Mouse (Mus musculus) Patski (cell line): Measurements from ENCODE around the gene Srarp. TPM values are rescaled to one million over a fixed set of nuclear protein-coding genes. Genes with fewer than 3 reads are reported as not detected.

Experiments
- ATAC-seq: fragments of 100-300 bp; one replicate; pipeline ENCODE4 v1.8.0; 2021
- CTCF ChIA-PET: fragments of 350-600 bp; sonication (Branson Sonifier 250); formaldehyde crosslinking; loops from one replicate; lab custom pipeline; 2022; ENCODE audit warnings: inconsistent platforms; lab: Charles Lee
- POLR2A ChIA-PET: fragments of 350-600 bp; sonication (Branson Sonifier 250); formaldehyde crosslinking; loops from one replicate; lab custom pipeline; 2022; ENCODE audit warnings: antibody characterized with exemption, inconsistent platforms; lab: Charles Lee
- DNase-seq: peaks from one replicate; pipeline ENCODE4 v3.0.0-alpha.2; 2011; ENCODE audit warnings: low read depth, low spot score
- H3K27me3 ChIP-seq: fragments of 371-371 bp; one replicate; pipeline ENCODE4 v1.5.1; 2021
- CTCF ChIP-seq: fragments of 100-300 bp; IDR thresholded peaks from one replicate; pipeline ENCODE4 v1.5.1; 2021
- in situ Hi-C: fragments of 300-500 bp; cut with MboI; formaldehyde crosslinking; loops from 3 replicates; pipeline ENCODE4 v1.11.1; 2018; ENCODE audit warnings: low pct_unique_long_range_greater_than_20kb, mixed read lengths
- polyA plus RNA-seq: library from polyadenylated mRNA; unstranded; gene quantifications from one replicate; pipeline ENCODE4 v1.2.3, GENCODE M21; 2021

Srarp gene
- polyA plus RNA-seq, 1 experiment from 2014 or later, result 0.06 TPM

DNA sequence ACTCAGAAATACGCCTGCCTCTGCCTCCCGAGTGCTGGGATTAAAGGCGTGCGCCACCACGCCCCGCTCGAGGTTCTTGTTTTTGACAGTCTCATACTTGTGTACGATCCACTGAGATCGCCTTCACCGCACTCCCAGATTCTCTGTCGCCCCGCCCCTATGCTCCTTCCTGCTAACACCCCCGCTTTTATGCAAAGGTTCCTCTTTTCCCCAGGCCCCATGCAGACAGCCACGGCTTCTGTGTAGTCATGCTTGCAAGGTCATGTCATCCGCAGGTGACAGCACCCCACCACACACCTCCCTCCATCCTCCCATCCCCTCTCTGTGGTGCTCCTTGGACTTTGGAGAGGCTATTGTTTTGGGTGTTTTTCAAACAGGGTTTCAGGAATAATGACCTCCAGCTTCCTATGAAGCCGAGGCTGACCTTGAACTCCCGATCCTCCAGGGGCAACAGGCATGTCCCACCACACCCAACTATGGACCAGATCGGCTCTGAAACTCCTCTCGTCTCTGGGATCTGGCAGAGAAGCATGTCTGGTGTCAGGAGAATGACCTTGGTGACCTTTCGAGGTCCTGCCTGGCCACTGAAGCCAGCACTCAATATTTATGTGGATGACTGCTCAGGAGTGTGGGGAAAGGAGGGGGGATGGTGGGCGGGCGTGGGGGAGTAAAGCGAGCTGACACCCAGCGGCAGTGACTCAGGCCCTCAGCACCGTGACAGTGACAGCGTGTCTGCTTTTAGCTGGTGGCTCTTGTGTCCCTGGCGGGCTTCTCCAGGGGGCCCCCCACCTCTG, 16.3 kb downstream of the Srarp start:
- no peaks in the 10 kb centered on the region for H3K27me3 ChIP-seq
- no peak for TF ChIP-seq CTCF
- ChIA-PET CTCF (no interaction called here), POLR2A (no interaction called here)
- in situ Hi-C loops, result no loop called here
- DNase-seq (no peak), ATAC-seq (no peak)

- POLR2A ChIA-PET, result no interaction called here
- CTCF ChIA-PET, result interaction anchor here (0.8 to 1.3 kb wide), 2 partner anchors 9 to 14 kb away, joined by 3 to 4 read pairs; no protein-coding TSS in a partner anchor
- ATAC-seq (no peak), DNase-seq (no peak)
- in situ Hi-C loops, result no loop called here
- TF ChIP-seq CTCF, result no peak
- H3K27me3 ChIP-seq, result no peaks in the 10 kb centered on the region
Measured at GRCm38 (mm10) chr4:141415924-141416323, 20.0 kb downstream of the Srarp start, which contains the start of gene Clcnkb. Gene Clcnkb (minus strand): TSS chr4:141416014.

DNA sequence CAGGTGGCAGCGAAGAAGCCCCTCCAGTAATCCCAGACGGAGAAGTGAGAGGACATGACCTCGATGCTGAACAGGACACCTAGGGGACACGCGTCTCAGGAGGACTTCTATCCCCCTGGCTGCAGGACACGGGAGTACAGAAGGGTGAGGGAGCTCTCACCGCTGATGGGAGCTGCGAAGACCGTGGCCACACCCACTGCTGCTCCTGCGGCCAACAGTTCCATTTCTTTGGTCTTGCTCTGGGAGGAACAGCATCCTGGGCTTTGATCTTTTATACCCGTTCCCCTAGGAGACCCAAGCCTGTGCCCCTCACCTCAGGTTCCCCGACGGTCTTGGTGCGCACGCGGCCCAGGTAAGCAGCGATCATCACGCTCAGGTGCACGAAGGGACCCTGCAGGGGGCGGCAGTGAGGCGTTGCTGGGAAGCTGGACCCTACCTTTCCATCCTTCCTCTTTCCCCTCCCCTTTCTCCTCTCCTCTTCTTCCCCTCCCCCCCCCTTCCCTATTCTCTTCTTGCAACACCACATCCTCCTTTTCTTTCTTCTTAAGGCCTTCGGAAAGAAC, 24.4 kb downstream of the Srarp start:
- H3K27me3 ChIP-seq, result no peaks in the 10 kb centered on the region
- DNase-seq (no peak), ATAC-seq (no peak)
- POLR2A ChIA-PET, result no interaction called here
- TF ChIP-seq CTCF, result no peak
- CTCF ChIA-PET, result no interaction called here
- in situ Hi-C loops, result no loop called here

GRCm38 (mm10) chr4:141408577-141408976, 27.3 kb downstream of the Srarp start:
- in situ Hi-C loops, result loop anchor here (5.0 to 10.0 kb wide), 2 partner anchors 66 to 159 kb away; no protein-coding TSS in a partner anchor
- ChIA-PET POLR2A (no interaction called here), CTCF (no interaction called here)
- DNase-seq (no peak), ATAC-seq (no peak)
- no peak for TF ChIP-seq CTCF
- no peaks in the 10 kb centered on the region for H3K27me3 ChIP-seq

- ChIA-PET POLR2A (interaction anchor here (0.6 to 2.9 kb wide), 4 partner anchors 19 to 162 kb away, joined by 3 to 16 read pairs (median 3); no protein-coding TSS in a partner anchor), CTCF (interaction anchor here (0.9 to 5.7 kb wide), 9 partner anchors 9 to 168 kb away, joined by 3 to 134 read pairs (median 3); partner anchors contain the start of gene Clcnkb)
- in situ Hi-C loops, result loop anchor here (5.0 to 10.0 kb wide), 2 partner anchors 68 to 161 kb away; no protein-coding TSS in a partner anchor
- no peak for TF ChIP-seq CTCF
- no peaks in the 10 kb centered on the region for H3K27me3 ChIP-seq
- ATAC-seq (peak; percentile 75), DNase-seq (peak; percentile 54)
Measured at GRCm38 (mm10) chr4:141406516-141407299, 29.2 kb downstream of the Srarp start.

GRCm38 (mm10) chr4:141405314-141405622, 30.6 kb downstream of the Srarp start:
- no peaks in the 10 kb centered on the region for H3K27me3 ChIP-seq
- no peak for ATAC-seq
- no peak for DNase-seq
- ChIA-PET POLR2A (interaction anchor here (0.6 to 2.9 kb wide), 5 partner anchors 20 to 127 kb away, joined by 3 to 16 read pairs (median 3); no protein-coding TSS in a partner anchor), CTCF (interaction anchor here (1.0 to 5.7 kb wide), 10 partner anchors 16 to 187 kb away, joined by 3 to 134 read pairs (median 3); partner anchors contain the start of genes Hspb7 and Zbtb17)
- TF ChIP-seq CTCF, result no peak
- in situ Hi-C loops, result loop anchor here (5.0 to 10.0 kb wide), 2 partner anchors 70 to 162 kb away; no protein-coding TSS in a partner anchor

DNA sequence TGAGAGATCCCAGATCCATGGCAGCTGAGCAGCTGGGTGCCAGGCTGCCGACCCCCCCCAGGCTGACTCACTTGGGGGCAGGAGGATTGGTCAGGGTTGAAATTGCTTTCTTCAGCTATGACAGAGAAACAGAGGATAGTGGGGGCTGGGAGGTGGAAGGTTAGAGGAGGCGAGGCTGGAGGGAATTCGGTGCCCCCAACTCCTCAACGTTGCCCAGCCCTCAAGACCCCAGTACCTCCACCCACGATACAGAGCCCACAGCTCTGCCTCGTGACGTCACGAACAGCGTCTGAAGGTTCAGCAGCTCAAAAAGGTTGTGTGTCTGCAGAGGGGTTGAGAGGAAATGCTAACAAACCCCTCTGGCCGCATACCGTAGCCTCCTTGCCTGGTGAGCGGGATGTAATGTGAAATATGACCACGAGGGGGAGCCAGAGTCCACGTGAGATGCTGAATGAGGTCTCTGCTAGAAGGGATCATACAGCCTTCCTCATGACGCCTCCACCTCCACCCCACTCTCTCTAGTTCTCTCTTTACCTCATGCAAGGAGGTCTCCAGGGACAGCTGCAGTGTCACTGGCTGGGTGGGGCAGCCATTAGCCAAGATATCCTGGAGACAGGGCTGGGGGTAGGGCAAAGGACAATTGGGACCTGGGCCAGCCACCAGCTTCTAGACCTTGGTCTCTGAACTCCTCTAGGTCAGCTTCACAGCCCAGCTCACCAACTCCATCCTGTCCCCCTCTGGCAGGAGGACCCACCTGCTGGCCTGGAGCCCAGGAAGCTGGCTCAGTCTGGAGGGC, 31.2 kb downstream of the Srarp start:
- ATAC-seq (peak; percentile 6), DNase-seq (no peak)
- H3K27me3 ChIP-seq, result no peaks in the 10 kb centered on the region
- CTCF ChIA-PET, result interaction anchor here (0.8 to 5.7 kb wide), 14 partner anchors 9 to 187 kb away, joined by 3 to 134 read pairs (median 3); partner anchors contain the start of genes Hspb7 and Zbtb17
- in situ Hi-C loops, result loop anchor here (5.0 to 10.0 kb wide), 3 partner anchors 33 to 163 kb away; partner anchors contain the start of gene Srarp
- TF ChIP-seq CTCF, result no peak
- POLR2A ChIA-PET, result interaction anchor here (1.0 to 2.9 kb wide), 3 partner anchors 21 to 61 kb away, joined by 3 to 16 read pairs (median 3); no protein-coding TSS in a partner anchor

DNA sequence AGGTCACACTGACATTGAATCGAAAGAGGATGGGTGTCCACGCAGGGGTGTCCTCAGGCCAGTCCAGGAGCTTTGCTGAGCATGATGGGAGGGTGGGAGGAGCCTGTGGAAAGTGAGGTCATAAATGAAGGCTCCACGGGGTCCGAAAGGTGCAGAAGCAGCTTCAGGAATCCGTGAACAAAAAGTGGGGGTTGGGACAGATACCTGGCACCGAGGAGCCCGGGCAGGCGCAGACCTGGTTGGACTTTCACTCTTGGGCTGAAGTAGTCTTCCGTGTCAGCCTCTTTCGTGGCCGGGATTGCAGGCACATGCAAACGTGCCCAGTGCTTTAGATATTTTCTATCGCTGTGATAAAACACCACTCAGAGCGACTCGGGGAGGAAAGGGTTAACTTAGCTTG, 35.7 kb downstream of the Srarp start:
- ATAC-seq (no peak), DNase-seq (no peak)
- no peaks in the 10 kb centered on the region for H3K27me3 ChIP-seq
- no peak for TF ChIP-seq CTCF
- CTCF ChIA-PET, result interaction anchor here (4.2 kb wide), 1 partner anchor 12 kb away, joined by 16 read pairs; no protein-coding TSS in a partner anchor
- in situ Hi-C loops, result loop anchor here (5.0 to 10.0 kb wide), 2 partner anchors 37 to 75 kb away; partner anchors contain the start of gene Srarp
- POLR2A ChIA-PET, result no interaction called here

- DNase-seq (no peak), ATAC-seq (no peak)
- no peaks in the 10 kb centered on the region for H3K27me3 ChIP-seq
- CTCF ChIA-PET, result interaction anchor here (1.1 to 4.2 kb wide), 2 partner anchors 11 to 193 kb away, joined by 3 to 16 read pairs; no protein-coding TSS in a partner anchor
- in situ Hi-C loops, result no loop called here
- POLR2A ChIA-PET, result no interaction called here
- no peak for TF ChIP-seq CTCF
Measured at GRCm38 (mm10) chr4:141398545-141398944, 37.4 kb downstream of the Srarp start, which contains the start of gene Clcnka. Gene Clcnka (minus strand): TSS chr4:141398724.
